Mouse (Mus musculus): ENCODE results near the gene Gabrb3. TPM values are rescaled to one million over a fixed set of nuclear protein-coding genes. Genes with fewer than 3 reads are reported as not detected.

The Gabrb3 gene
- total and polyA plus RNA-seq, 3 experiments, result 0.16 TPM; not detected in 2

DNA sequence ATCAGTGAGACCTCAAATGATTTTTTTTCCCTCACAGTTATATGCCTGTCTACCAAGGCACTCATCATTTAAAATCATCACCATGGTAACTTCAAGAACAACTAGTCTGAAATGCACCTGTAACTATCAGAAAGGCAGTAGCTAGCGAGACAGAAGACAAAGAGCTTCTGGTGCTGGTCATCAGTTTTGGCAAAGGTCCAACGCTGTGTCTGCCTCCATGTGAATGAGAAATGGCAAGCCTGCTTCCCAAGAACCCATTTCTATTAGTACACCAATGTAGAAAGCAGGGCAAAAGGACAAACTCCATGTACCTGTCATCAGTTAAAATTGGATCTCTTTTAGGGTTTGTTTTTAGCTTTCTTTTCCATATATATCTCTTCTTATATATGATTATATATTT is 448.5 kb downstream of the Gabrb3 start:
- Histone ChIP-seq H3K4me3 (ENCODE audit: low read depth, low read length) (no peak overlapping the region), H3K4me1 (ENCODE audit: insufficient read depth, low read depth, low read length) (no peaks in the 10 kb centered on the region), H3K36me3 (replicated peaks) (no peaks in the 10 kb centered on the region), H3K27me3 (ENCODE audit: insufficient read depth, low read length) (no peaks in the 10 kb centered on the region), H3K9me3 (replicated peaks) (peaks cover 5% of the 10 kb centered on the region; the same call in 1 of the 2 replicates)
- no peak for DNase-seq (ENCODE audit: low spot score)
- no peak for TF ChIP-seq POLR2AphosphoS5 (IDR thresholded peaks at IDR 0.05; ENCODE audit: insufficient replicate concordance, low read depth, low read length)
- TF ChIP-seq GATA1 (IDR thresholded peaks at IDR 0.05; ENCODE audit: borderline replicate concordance, low read length), result no peak
- TF ChIP-seq TAL1 (conservative IDR thresholded peaks at IDR 0.05; ENCODE audit: low read depth, low read length), result no peak
- TF ChIP-seq CTCF (IDR thresholded peaks at IDR 0.05; ENCODE audit: low read depth, low read length), result no peak
- TF ChIP-seq GATA2 (IDR thresholded peaks at IDR 0.05; ENCODE audit: borderline replicate concordance, low read depth, low read length), result no peak
- ATAC-seq (ENCODE audit: extremely low read depth, insufficient number of reproducible peaks, low FRiP score, poor library complexity, severe bottlenecking), result no peak

Other genes with a start within 250 kb of the Gabrb3 start
- not detected in 2 replicates for gene Gabrg3, start 32.5 kb upstream of the Gabrb3 start, total RNA-seq (2014; fragmentation: Nextera tagmentation)
- under 0.01 and 0.27 TPM in 2 replicates for gene Gabrg3, start 32.5 kb upstream of the Gabrb3 start, total RNA-seq (2017)
- 0.02 TPM in 1 of 2 replicates, not detected in the other for gene Gabrg3, start 32.5 kb upstream of the Gabrb3 start, polyA plus RNA-seq (2012)
- gene Gabra5, start 90.4 kb downstream of the Gabrb3 start, total RNA-seq (2014; fragmentation: Nextera tagmentation), result not detected in 2 replicates
- gene Gabra5, start 90.4 kb downstream of the Gabrb3 start, total RNA-seq (2017), result 0.11 TPM in 1 of 2 replicates, not detected in the other
- not detected in 2 replicates for gene Gabra5, start 90.4 kb downstream of the Gabrb3 start, polyA plus RNA-seq (2012)

All from G1E (cell line).